Mouse (Mus musculus) lung, embryonic 15.5 days (tissue): ENCODE data around the gene Abcd1. TPM values are rescaled to one million over a fixed set of nuclear protein-coding genes. Genes with fewer than 3 reads are reported as not detected.

ENCODE experiments used
- ATAC-seq: fragments of 200-750 bp; cut with Nextera tagmentation; 2 replicates; pipeline ENCODE4 v1.8.0; 2017; ENCODE audit warnings: moderate number of reproducible peaks, borderline replicate concordance; ENCODE audit not compliant: low FRiP score, low TSS enrichment; ENCODE audit errors: extremely low read depth
- H3K27ac ChIP-seq: fragments of 300-500 bp; sonication (generic); 2 replicates; pipeline ENCODE4 v1.5.1; 2015; ENCODE audit warnings: moderate library complexity, mild to moderate bottlenecking, inconsistent platforms
- H3K27me3 ChIP-seq: fragments of 300-500 bp; sonication (generic); 2 replicates; pipeline ENCODE4 v1.6.1; 2015; ENCODE audit warnings: inconsistent platforms
- H3K36me3 ChIP-seq: fragments of 300-500 bp; sonication (generic); 2 replicates; pipeline ENCODE4 v1.6.1; 2015; ENCODE audit warnings: inconsistent platforms
- H3K4me1 ChIP-seq: fragments of 300-500 bp; sonication (generic); 2 replicates; pipeline ENCODE4 v1.6.1; 2015; ENCODE audit warnings: inconsistent platforms
- H3K4me2 ChIP-seq: fragments of 300-500 bp; sonication (generic); 2 replicates; pipeline ENCODE4 v1.6.1; 2015; ENCODE audit warnings: inconsistent platforms, mild to moderate bottlenecking, moderate library complexity
- H3K4me3 ChIP-seq: fragments of 300-500 bp; sonication (generic); 2 replicates; pipeline ENCODE4 v1.5.1; 2015; ENCODE audit warnings: mild to moderate bottlenecking, inconsistent platforms
- H3K9ac ChIP-seq: fragments of 300-500 bp; sonication (generic); 2 replicates; pipeline ENCODE4 v1.6.1; 2015; ENCODE audit warnings: inconsistent platforms
- H3K9me3 ChIP-seq: fragments of 300-500 bp; sonication (generic); 2 replicates; pipeline ENCODE4 v1.6.1; 2016; ENCODE audit warnings: inconsistent platforms
- whole genome bisulfite sequencing: fragments of 180-500 bp; shearing (Covaris S2); methylation state at CpG from one replicate; pipeline ENCODE4 v1.1.7; 2015; 5-methylcytosine and 5-hydroxymethylcytosine counted together
- polyA plus RNA-seq: library from polyadenylated mRNA; unstranded; fragments of >200 nt; fragmentation: Nextera tagmentation; extraction: Ambion mirVana; gene quantifications from 2 replicates; pipeline ENCODE4 v1.2.1, GENCODE M21; 2015

The Abcd1 gene
- 23.3 and 25.1 TPM in 2 replicates for polyA plus RNA-seq

- 20% methylated on average over 35 of the region's 45 CpGs for WGBS
These were observed at the start of gene Abcd1, which contains the start of gene Bcap31 for GRCm38 (mm10) chrX:73716109-73716661. TSS of gene Abcd1 (plus strand) at chrX:73716597. TSS of gene Bcap31 (minus strand) at chrX:73716175.

GRCm38 (mm10) chrX:73672031-73672431 lies 44.4 kb upstream of the Abcd1 start:
- WGBS = 67% methylated on average over 4 of the region's 4 CpGs
- peak; percentile 62; the same call in 1 of the 2 replicates for ATAC-seq
- Histone ChIP-seq H3K4me1 (peaks cover 10% of the 10 kb centered on the region), H3K27me3 (no peaks in the 10 kb centered on the region), H3K36me3 (no peaks in the 10 kb centered on the region), H3K4me3 (no peak overlapping the region), H3K27ac (no peak overlapping the region), H3K9ac (no peak overlapping the region), H3K4me2 (peak overlapping the region; percentile 71), H3K9me3 (no peaks in the 10 kb centered on the region)

More at GRCm38 (mm10) chrX:73716109-73716661, at the start of gene Abcd1, which contains the start of gene Bcap31:
- Histone ChIP-seq H3K9me3 (no peaks in the 10 kb centered on the region), H3K9ac (peak within 1 kb of the TSS; percentile 68), H3K27me3 (no peaks in the 10 kb centered on the region), H3K27ac (peak within 1 kb of the TSS; percentile 81), H3K36me3 (peaks cover 7% of the 10 kb centered on the region; the same call in 1 of the 2 replicates), H3K4me2 (peak within 1 kb of the TSS; percentile 73), H3K4me3 (peak within 1 kb of the TSS; percentile 58), H3K4me1 (peaks cover 28% of the 10 kb centered on the region)
- ATAC-seq = peak; percentile 96

- no peaks in the 10 kb centered on the region for H3K36me3 ChIP-seq
- peak within 1 kb of the TSS; percentile 71 for H3K4me2 ChIP-seq
- WGBS = 7% methylated on average over 23 of the region's 72 CpGs
- H3K4me1 ChIP-seq = peaks cover 10% of the 10 kb centered on the region
- H3K9ac ChIP-seq = peak within 1 kb of the TSS; percentile 67
- H3K27me3 ChIP-seq = no peaks in the 10 kb centered on the region
- H3K9me3 ChIP-seq = no peaks in the 10 kb centered on the region
- H3K27ac ChIP-seq = peak within 1 kb of the TSS; percentile 71
- peak within 1 kb of the TSS; percentile 61 for H3K4me3 ChIP-seq
- ATAC-seq = peak; percentile 65
These were observed 43.3 kb upstream of the Abcd1 start, which contains the start of gene Slc6a8 for GRCm38 (mm10) chrX:73672879-73673618. TSS of gene Slc6a8 (plus strand) at chrX:73673150.

- Histone ChIP-seq H3K27ac (peak overlapping the region; percentile 71; the same call in 1 of the 2 replicates), H3K4me1 (peaks cover 10% of the 10 kb centered on the region), H3K27me3 (no peaks in the 10 kb centered on the region), H3K9ac (peak overlapping the region; percentile 67), H3K4me3 (peak overlapping the region; percentile 61), H3K9me3 (no peaks in the 10 kb centered on the region), H3K4me2 (peak overlapping the region; percentile 71), H3K36me3 (no peaks in the 10 kb centered on the region)
- WGBS = 11% methylated on average over 35 of the region's 42 CpGs
- ATAC-seq = no peak
These were observed 42.8 kb upstream of the Abcd1 start for GRCm38 (mm10) chrX:73673619-73673967.

GRCm38 (mm10) chrX:73673968-73674661 lies 42.3 kb upstream of the Abcd1 start:
- Histone ChIP-seq H3K9me3 (no peaks in the 10 kb centered on the region), H3K4me1 (peaks cover 10% of the 10 kb centered on the region), H3K36me3 (no peaks in the 10 kb centered on the region), H3K4me2 (peak overlapping the region; percentile 71), H3K4me3 (peak overlapping the region; percentile 61), H3K27me3 (no peaks in the 10 kb centered on the region), H3K9ac (peak overlapping the region; percentile 67), H3K27ac (0 out of 2 replicates have a peak overlapping the region, but pooled peaks have one; percentile 71)
- peak; percentile 44 for ATAC-seq
- WGBS = 19% methylated on average over 18 of the region's 20 CpGs

- Histone ChIP-seq H3K36me3 (0 out of 2 replicates have a peak, but pooled peaks cover 3% of the 10 kb centered on the region), H3K9ac (no peak overlapping the region), H3K27me3 (no peaks in the 10 kb centered on the region), H3K4me3 (no peak overlapping the region), H3K4me2 (peak overlapping the region; percentile 71), H3K27ac (no peak overlapping the region), H3K4me1 (peaks cover 10% of the 10 kb centered on the region), H3K9me3 (no peaks in the 10 kb centered on the region)
- ATAC-seq = no peak
- 59% methylated on average over 2 of the region's 2 CpGs for WGBS
These were observed 41.2 kb upstream of the Abcd1 start for GRCm38 (mm10) chrX:73675231-73675630.

GRCm38 (mm10) chrX:73676668-73677067 lies 39.7 kb upstream of the Abcd1 start:
- 97% methylated on average over 4 of the region's 4 CpGs for WGBS
- no peak for ATAC-seq

GRCm38 (mm10) chrX:73684156-73684555 lies 32.2 kb upstream of the Abcd1 start:
- Histone ChIP-seq H3K9me3 (no peaks in the 10 kb centered on the region), H3K4me2 (no peak overlapping the region), H3K9ac (no peak overlapping the region), H3K27me3 (no peaks in the 10 kb centered on the region), H3K4me3 (no peak overlapping the region), H3K27ac (no peak overlapping the region), H3K36me3 (peaks cover 30% of the 10 kb centered on the region), H3K4me1 (no peaks in the 10 kb centered on the region)
- WGBS = 77% methylated on average over 2 of the region's 2 CpGs
- no peak for ATAC-seq

More at GRCm38 (mm10) chrX:73676668-73677067, 39.7 kb upstream of the Abcd1 start:
- 0 out of 2 replicates have a peak, but pooled peaks cover 6% of the 10 kb centered on the region for H3K36me3 ChIP-seq
- no peaks in the 10 kb centered on the region for H3K27me3 ChIP-seq
- peaks cover 10% of the 10 kb centered on the region for H3K4me1 ChIP-seq
- H3K4me2 ChIP-seq = no peak overlapping the region
- no peak overlapping the region for H3K27ac ChIP-seq
- H3K4me3 ChIP-seq = no peak overlapping the region
- H3K9me3 ChIP-seq = no peaks in the 10 kb centered on the region
- no peak overlapping the region for H3K9ac ChIP-seq

- no peak for ATAC-seq
- Histone ChIP-seq H3K27ac (no peak overlapping the region), H3K9me3 (no peaks in the 10 kb centered on the region), H3K36me3 (peaks cover 29% of the 10 kb centered on the region), H3K4me3 (no peak overlapping the region), H3K4me1 (no peaks in the 10 kb centered on the region), H3K9ac (no peak overlapping the region), H3K4me2 (no peak overlapping the region), H3K27me3 (no peaks in the 10 kb centered on the region)
These were observed 31.4 kb upstream of the Abcd1 start for GRCm38 (mm10) chrX:73684978-73685377.

GRCm38 (mm10) chrX:73685629-73686028 lies 30.8 kb upstream of the Abcd1 start:
- no peak overlapping the region for H3K27ac ChIP-seq
- H3K4me1 ChIP-seq = no peaks in the 10 kb centered on the region
- WGBS = 71% methylated on average over 3 of the region's 3 CpGs
- H3K9ac ChIP-seq = no peak overlapping the region
- no peak overlapping the region for H3K4me2 ChIP-seq
- peaks cover 24% of the 10 kb centered on the region for H3K36me3 ChIP-seq
- H3K9me3 ChIP-seq = no peaks in the 10 kb centered on the region
- ATAC-seq = no peak
- no peak overlapping the region for H3K4me3 ChIP-seq
- no peaks in the 10 kb centered on the region for H3K27me3 ChIP-seq

GRCm38 (mm10) chrX:73690917-73691629 lies 25.3 kb upstream of the Abcd1 start:
- H3K36me3 ChIP-seq = peaks cover 18% of the 10 kb centered on the region
- H3K4me2 ChIP-seq = no peak overlapping the region
- H3K9ac ChIP-seq = no peak overlapping the region
- H3K9me3 ChIP-seq = no peaks in the 10 kb centered on the region
- no peak overlapping the region for H3K27ac ChIP-seq
- no peaks in the 10 kb centered on the region for H3K27me3 ChIP-seq
- 68% methylated on average over 5 of the region's 5 CpGs for WGBS
- no peaks in the 10 kb centered on the region for H3K4me1 ChIP-seq
- H3K4me3 ChIP-seq = no peak overlapping the region
- no peak; the same call in 1 of the 2 replicates for ATAC-seq
